Mouse (Mus musculus) embryonic facial prominence, embryonic 14.5 days (tissue): Measurements from ENCODE around the gene Dnm3. TPM values are rescaled to one million over a fixed set of nuclear protein-coding genes. Genes with fewer than 3 reads are reported as not detected.

ENCODE experiments used
- ATAC-seq: fragments of 200-750 bp; cut with Nextera tagmentation; 2 replicates; pipeline ENCODE4 v1.8.0; 2017; ENCODE audit warnings: low read depth, moderate number of reproducible peaks, moderate TSS enrichment
- DNase-seq: peaks from one replicate; pipeline ENCODE4 v3.0.0-alpha.2; 2015; ENCODE audit warnings: low spot score
- H3K27ac ChIP-seq: fragments of 300-500 bp; sonication (generic); replicated peaks from 2 replicates; pipeline ENCODE4 v1.5.1; 2014; ENCODE audit warnings: low read depth, mild to moderate bottlenecking, low read length, moderate library complexity
- H3K27me3 ChIP-seq: fragments of 300-500 bp; sonication (generic); replicated peaks from 2 replicates; pipeline ENCODE4 v1.6.1; 2014; ENCODE audit warnings: low read length; ENCODE audit not compliant: control insufficient read depth, insufficient read depth
- H3K36me3 ChIP-seq: fragments of 300-500 bp; sonication (generic); 2 replicates; pipeline ENCODE4 v1.6.1; 2014; ENCODE audit warnings: low read length, mixed read lengths; ENCODE audit not compliant: control insufficient read depth, insufficient read depth
- H3K4me1 ChIP-seq: fragments of 300-500 bp; sonication (generic); 2 replicates; pipeline ENCODE4 v1.6.1; 2014; ENCODE audit warnings: antibody characterized with exemption, low read length; ENCODE audit not compliant: control insufficient read depth, insufficient read depth
- H3K4me2 ChIP-seq: fragments of 300-500 bp; sonication (generic); 2 replicates; pipeline ENCODE4 v1.6.1; 2014; ENCODE audit warnings: low read depth, mild to moderate bottlenecking, low read length, moderate library complexity, mixed read lengths
- H3K4me3 ChIP-seq: fragments of 300-500 bp; sonication (generic); 2 replicates; pipeline ENCODE4 v1.5.1; 2014; ENCODE audit warnings: low read depth, mild to moderate bottlenecking, low read length
- H3K9ac ChIP-seq: fragments of 300-500 bp; sonication (generic); 2 replicates; pipeline ENCODE4 v1.6.1; 2014; ENCODE audit warnings: low read depth, mild to moderate bottlenecking, low read length, moderate library complexity, mixed read lengths
- H3K9me3 ChIP-seq: fragments of 300-500 bp; sonication (generic); 2 replicates; pipeline ENCODE4 v1.6.1; 2016; ENCODE audit warnings: low read length; ENCODE audit not compliant: control insufficient read depth
- WGBS: fragments of 180-500 bp; shearing (Covaris S2); extraction: QIAGEN DNeasy Blood & Tissue Kit; methylation state at CpG from one replicate; pipeline ENCODE4 v1.1.7; 2014; 5-methylcytosine and 5-hydroxymethylcytosine counted together
- polyA plus RNA-seq: library from polyadenylated mRNA; unstranded; fragments of >200 nt; fragmentation: Nextera tagmentation; extraction: Ambion mirVana; gene quantifications from 2 replicates; pipeline ENCODE4 v1.2.1, GENCODE M21; 2014

The Dnm3 gene
- polyA plus RNA-seq, 1 experiment from 2014 or later, result 9.1 TPM

- Histone ChIP-seq H3K9ac (no peak overlapping the region), H3K4me1 (no peaks in the 10 kb centered on the region), H3K9me3 (no peaks in the 10 kb centered on the region), H3K4me3 (no peak overlapping the region), H3K27ac (no peak overlapping the region), H3K27me3 (no peaks in the 10 kb centered on the region), H3K4me2 (no peak overlapping the region), H3K36me3 (no peaks in the 10 kb centered on the region)
- DNase-seq, result no peak
- no peak for ATAC-seq
- WGBS, result 66% methylated on average over 3 of the region's 3 CpGs
Observed at GRCm38 (mm10) chr1:162449161-162449909, 28.5 kb downstream of the Dnm3 start.

- Histone ChIP-seq H3K4me1 (no peaks in the 10 kb centered on the region), H3K9me3 (no peaks in the 10 kb centered on the region), H3K9ac (no peak overlapping the region), H3K4me2 (no peak overlapping the region), H3K27ac (no peak overlapping the region), H3K27me3 (no peaks in the 10 kb centered on the region), H3K36me3 (no peaks in the 10 kb centered on the region), H3K4me3 (no peak overlapping the region)
- DNase-seq (no peak), ATAC-seq (no peak)
- 67% methylated on average over 8 of the region's 8 CpGs for WGBS
Observed at GRCm38 (mm10) chr1:162444805-162445204, 33.0 kb downstream of the Dnm3 start.

- Histone ChIP-seq H3K4me3 (no peak overlapping the region), H3K9me3 (no peaks in the 10 kb centered on the region), H3K27ac (no peak overlapping the region), H3K9ac (no peak overlapping the region), H3K4me1 (no peaks in the 10 kb centered on the region), H3K36me3 (no peaks in the 10 kb centered on the region), H3K4me2 (no peak overlapping the region), H3K27me3 (no peaks in the 10 kb centered on the region)
- ATAC-seq (no peak), DNase-seq (no peak)
Observed at GRCm38 (mm10) chr1:162439576-162439975, 38.3 kb downstream of the Dnm3 start.

- WGBS, result 70% methylated on average over 3 of the region's 3 CpGs
Observed at GRCm38 (mm10) chr1:162436672-162437071, 41.2 kb downstream of the Dnm3 start.

GRCm38 (mm10) chr1:162428904-162429303 lies 48.9 kb downstream of the Dnm3 start:
- no peaks in the 10 kb centered on the region for H3K9me3 ChIP-seq
- ATAC-seq, result no peak
- no peak overlapping the region for H3K9ac ChIP-seq
- 35% methylated on average over 2 of the region's 2 CpGs for WGBS
- H3K4me1 ChIP-seq, result no peaks in the 10 kb centered on the region
- H3K27me3 ChIP-seq, result no peaks in the 10 kb centered on the region
- no peak overlapping the region for H3K4me3 ChIP-seq
- DNase-seq, result no peak
- H3K27ac ChIP-seq, result no peak overlapping the region
- no peaks in the 10 kb centered on the region for H3K36me3 ChIP-seq
- H3K4me2 ChIP-seq, result no peak overlapping the region

More at GRCm38 (mm10) chr1:162436672-162437071, 41.2 kb downstream of the Dnm3 start:
- no peak overlapping the region for H3K9ac ChIP-seq
- no peak overlapping the region for H3K4me3 ChIP-seq
- no peaks in the 10 kb centered on the region for H3K36me3 ChIP-seq
- no peaks in the 10 kb centered on the region for H3K27me3 ChIP-seq
- no peaks in the 10 kb centered on the region for H3K4me1 ChIP-seq
- no peaks in the 10 kb centered on the region for H3K9me3 ChIP-seq
- H3K27ac ChIP-seq, result no peak overlapping the region
- no peak for DNase-seq
- ATAC-seq, result no peak
- H3K4me2 ChIP-seq, result no peak overlapping the region

GRCm38 (mm10) chr1:162425930-162426478 lies 51.8 kb downstream of the Dnm3 start:
- Histone ChIP-seq H3K9me3 (no peaks in the 10 kb centered on the region), H3K9ac (no peak overlapping the region), H3K4me2 (no peak overlapping the region), H3K36me3 (no peaks in the 10 kb centered on the region), H3K4me3 (no peak overlapping the region), H3K4me1 (no peaks in the 10 kb centered on the region), H3K27me3 (no peaks in the 10 kb centered on the region), H3K27ac (no peak overlapping the region)
- ATAC-seq, result peak; percentile 62; the same call in 1 of the 2 replicates
- WGBS, result 64% methylated on average over 15 of the region's 15 CpGs
- DNase-seq, result peak; percentile 47

- H3K4me1 ChIP-seq, result no peaks in the 10 kb centered on the region
- no peaks in the 10 kb centered on the region for H3K27me3 ChIP-seq
- ATAC-seq, result no peak
- H3K9ac ChIP-seq, result no peak overlapping the region
- 78% methylated on average over 6 of the region's 6 CpGs for WGBS
- no peak for DNase-seq
- H3K27ac ChIP-seq, result no peak overlapping the region
- H3K36me3 ChIP-seq, result no peaks in the 10 kb centered on the region
- no peak overlapping the region for H3K4me3 ChIP-seq
- H3K9me3 ChIP-seq, result no peaks in the 10 kb centered on the region
- H3K4me2 ChIP-seq, result no peak overlapping the region
Observed at GRCm38 (mm10) chr1:162422826-162423225, 55.0 kb downstream of the Dnm3 start.

- 4% methylated on average over 1 of the region's 1 CpGs for WGBS
- no peak for DNase-seq
Observed at GRCm38 (mm10) chr1:162413791-162414190, 64.0 kb downstream of the Dnm3 start.

More at GRCm38 (mm10) chr1:162413791-162414190, 64.0 kb downstream of the Dnm3 start:
- no peak for ATAC-seq
- Histone ChIP-seq H3K4me3 (no peak overlapping the region), H3K27ac (no peak overlapping the region), H3K9me3 (no peaks in the 10 kb centered on the region), H3K36me3 (no peaks in the 10 kb centered on the region), H3K9ac (no peak overlapping the region), H3K4me2 (no peak overlapping the region), H3K27me3 (no peaks in the 10 kb centered on the region), H3K4me1 (no peaks in the 10 kb centered on the region)
